Mouse (Mus musculus) cerebellum, adult 2 months (tissue): ENCODE results near the gene Ap5s1.

ENCODE experiments used
- CTCF ChIP-seq: fragments of 200-500 bp; IDR thresholded peaks from 2 replicates; pipeline ENCODE4 v1.5.1; 2011; ENCODE audit warnings: low read depth, mild to moderate bottlenecking, control low read depth, low read length, moderate library complexity, borderline replicate concordance; ENCODE audit not compliant: insufficient read depth
- POLR2A ChIP-seq: fragments of 200-500 bp; IDR thresholded peaks from 2 replicates; pipeline ENCODE4 v1.6.1; 2011; ENCODE audit warnings: low read length, control low read depth, borderline replicate concordance; ENCODE audit not compliant: insufficient read depth

- TF ChIP-seq POLR2A, result no peak
- TF ChIP-seq CTCF, result no peak
Observed at GRCm38 (mm10) chr2:131190344-131191004, 16.4 kb upstream of the Ap5s1 start.
